Mouse (Mus musculus) Patski (cell line): Measurements from ENCODE around the gene Tesk1. TPM values are rescaled to one million over a fixed set of nuclear protein-coding genes. Genes with fewer than 3 reads are reported as not detected.

ENCODE experiments used
- ATAC-seq: fragments of 100-300 bp; one replicate; pipeline ENCODE4 v1.8.0; 2021
- CTCF ChIA-PET: fragments of 350-600 bp; sonication (Branson Sonifier 250); formaldehyde crosslinking; loops from one replicate; lab custom pipeline; 2022; ENCODE audit warnings: inconsistent platforms; lab: Charles Lee
- POLR2A ChIA-PET: fragments of 350-600 bp; sonication (Branson Sonifier 250); formaldehyde crosslinking; loops from one replicate; lab custom pipeline; 2022; ENCODE audit warnings: antibody characterized with exemption, inconsistent platforms; lab: Charles Lee
- DNase-seq: peaks from one replicate; pipeline ENCODE4 v3.0.0-alpha.2; 2011; ENCODE audit warnings: low read depth, low spot score
- H3K27me3 ChIP-seq: fragments of 371-371 bp; one replicate; pipeline ENCODE4 v1.5.1; 2021
- CTCF ChIP-seq: fragments of 100-300 bp; IDR thresholded peaks from one replicate; pipeline ENCODE4 v1.5.1; 2021
- in situ Hi-C: fragments of 300-500 bp; cut with MboI; formaldehyde crosslinking; loops from 3 replicates; pipeline ENCODE4 v1.11.1; 2018; ENCODE audit warnings: low pct_unique_long_range_greater_than_20kb, mixed read lengths
- polyA plus RNA-seq: library from polyadenylated mRNA; unstranded; gene quantifications from one replicate; pipeline ENCODE4 v1.2.3, GENCODE M21; 2021

Gene Tesk1
- polyA plus RNA-seq, 1 experiment from 2014 or later, result 50.4 TPM

DNA sequence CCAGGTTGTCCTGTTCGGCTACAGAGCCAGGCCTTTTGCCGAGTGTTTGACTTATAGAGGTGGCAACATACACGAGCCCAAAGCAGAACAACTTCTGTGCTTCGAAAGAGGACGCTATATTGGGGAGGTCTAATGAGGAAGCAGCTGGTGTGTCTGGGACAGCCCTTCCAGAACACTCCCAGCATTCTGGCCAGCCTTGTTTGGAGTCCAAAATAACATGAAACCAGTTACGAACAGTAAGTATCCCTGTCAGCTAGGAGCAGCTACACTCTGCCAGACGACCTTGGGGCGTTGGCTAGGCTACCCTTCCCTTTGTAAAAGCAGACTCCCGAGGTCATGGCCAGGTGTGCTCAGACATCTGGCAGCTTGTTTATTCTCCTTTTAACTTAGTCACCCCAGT lies 39.5 kb upstream of the Tesk1 start:
- no peak for TF ChIP-seq CTCF
- ChIA-PET CTCF (interaction anchor here (1.3 to 2.3 kb wide), 2 partner anchors 12 to 18 kb away, joined by 4 to 5 read pairs; no protein-coding TSS in a partner anchor), POLR2A (no interaction called here)
- H3K27me3 ChIP-seq, result no peaks in the 10 kb centered on the region
- in situ Hi-C loops, result no loop called here
- ATAC-seq (no peak), DNase-seq (no peak)

DNA sequence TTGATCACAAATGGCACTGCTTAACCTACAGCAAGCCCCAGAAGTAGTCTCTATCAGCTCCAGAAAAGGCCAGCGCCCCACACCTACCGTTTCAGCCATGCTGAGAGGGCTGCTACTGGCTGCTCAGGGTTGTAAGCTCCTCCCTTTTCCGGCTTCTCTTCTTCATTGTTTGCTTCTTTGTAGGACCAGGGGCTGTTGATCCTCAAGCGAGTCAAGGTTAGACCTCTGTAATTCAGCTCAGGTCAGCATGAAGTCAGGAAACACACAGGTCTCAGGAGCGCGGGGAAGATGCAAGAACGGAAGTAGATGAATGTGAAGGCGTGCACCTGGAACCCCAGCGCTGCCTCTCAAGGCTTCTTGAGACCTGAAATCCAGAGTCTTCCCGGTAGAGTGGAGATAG lies 37.0 kb upstream of the Tesk1 start:
- in situ Hi-C loops, result no loop called here
- TF ChIP-seq CTCF, result no peak
- DNase-seq (no peak), ATAC-seq (no peak)
- CTCF ChIA-PET, result no interaction called here
- H3K27me3 ChIP-seq, result no peaks in the 10 kb centered on the region
- POLR2A ChIA-PET, result no interaction called here

DNA sequence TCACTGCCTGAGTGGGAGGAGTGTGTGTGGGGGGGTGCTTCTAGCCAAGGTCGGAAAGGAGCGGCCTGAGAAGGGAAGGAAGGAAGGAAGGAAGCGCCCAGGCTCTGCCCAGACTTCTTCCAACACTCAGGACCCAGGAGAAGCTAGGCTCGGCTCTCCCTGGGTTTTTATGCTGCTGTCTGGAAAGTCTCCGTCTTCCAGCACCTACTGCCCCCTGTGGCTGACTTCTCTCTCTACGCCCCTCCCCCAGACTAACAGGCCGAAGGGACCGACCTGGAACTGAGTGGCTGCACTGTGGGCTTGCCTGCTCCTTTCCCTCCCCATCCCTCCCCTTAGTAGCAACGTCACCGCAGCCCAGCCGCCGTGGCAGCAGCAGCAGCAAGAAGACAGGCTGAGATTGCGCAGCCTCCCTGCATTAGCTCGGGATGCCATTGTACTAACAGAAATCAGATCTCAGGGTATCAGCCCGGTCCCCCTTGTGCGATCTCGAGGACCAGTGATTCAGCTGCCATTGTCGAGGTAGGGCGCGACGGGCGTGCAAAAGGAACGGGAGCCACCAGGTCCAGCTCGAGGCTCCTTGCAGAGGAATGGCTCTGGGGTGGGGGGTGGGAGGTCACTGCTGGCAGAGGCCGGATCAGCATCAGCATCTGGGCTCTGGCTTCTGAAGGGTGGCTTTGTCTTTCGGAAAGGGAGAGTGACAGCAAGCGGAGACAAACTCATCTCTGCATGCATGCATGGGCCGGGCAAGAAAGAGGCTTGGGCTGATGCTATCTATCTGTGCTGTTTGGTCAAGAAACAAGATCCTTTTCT lies 35.4 kb upstream of the Tesk1 start:
- DNase-seq, result no peak
- ChIA-PET POLR2A (no interaction called here), CTCF (no interaction called here)
- no peak for TF ChIP-seq CTCF
- in situ Hi-C loops, result no loop called here
- H3K27me3 ChIP-seq, result no peaks in the 10 kb centered on the region
- ATAC-seq, result no peak

DNA sequence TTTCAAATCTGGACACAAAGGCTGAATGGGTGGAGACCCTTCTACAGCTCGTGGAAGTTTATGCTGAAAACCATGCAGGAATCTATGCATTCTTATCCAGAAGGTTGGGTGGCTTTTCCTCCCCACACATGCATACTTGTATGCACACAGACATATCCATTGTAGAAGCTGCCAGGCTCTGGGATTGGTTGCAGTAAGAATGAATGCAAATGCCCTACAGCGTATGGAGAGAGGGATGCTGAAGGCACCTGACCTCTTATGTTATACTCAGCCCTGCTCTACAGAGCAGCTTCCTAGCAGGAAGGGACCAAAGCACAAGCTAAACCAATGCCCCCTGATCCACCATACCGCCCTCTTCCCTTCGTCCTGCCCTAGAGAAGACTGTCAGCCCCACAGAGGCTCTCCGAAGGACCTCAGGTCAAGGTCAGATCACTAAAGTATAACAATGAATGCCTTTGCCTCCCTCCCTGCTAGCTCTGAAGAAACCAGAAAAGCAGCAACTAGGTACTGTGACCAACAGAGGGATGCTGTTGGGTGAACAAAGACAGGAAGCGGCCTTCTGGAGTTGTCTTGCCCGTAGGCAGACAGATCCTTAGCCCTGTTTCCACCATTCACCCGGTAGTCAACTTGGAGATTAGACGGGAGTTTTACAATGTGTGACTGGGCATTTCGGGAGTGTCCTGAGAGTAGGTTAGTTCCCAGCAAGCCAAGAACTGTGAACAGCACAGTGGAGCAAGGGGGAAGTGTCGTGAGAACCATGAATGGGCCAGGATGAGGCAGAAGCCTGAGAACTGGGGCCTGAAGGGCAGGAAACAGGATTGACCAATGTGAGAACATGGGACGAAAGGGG lies 34.4 kb upstream of the Tesk1 start:
- POLR2A ChIA-PET, result no interaction called here
- H3K27me3 ChIP-seq, result no peaks in the 10 kb centered on the region
- TF ChIP-seq CTCF, result no peak
- in situ Hi-C loops, result no loop called here
- DNase-seq (no peak), ATAC-seq (no peak)
- CTCF ChIA-PET, result no interaction called here

DNA sequence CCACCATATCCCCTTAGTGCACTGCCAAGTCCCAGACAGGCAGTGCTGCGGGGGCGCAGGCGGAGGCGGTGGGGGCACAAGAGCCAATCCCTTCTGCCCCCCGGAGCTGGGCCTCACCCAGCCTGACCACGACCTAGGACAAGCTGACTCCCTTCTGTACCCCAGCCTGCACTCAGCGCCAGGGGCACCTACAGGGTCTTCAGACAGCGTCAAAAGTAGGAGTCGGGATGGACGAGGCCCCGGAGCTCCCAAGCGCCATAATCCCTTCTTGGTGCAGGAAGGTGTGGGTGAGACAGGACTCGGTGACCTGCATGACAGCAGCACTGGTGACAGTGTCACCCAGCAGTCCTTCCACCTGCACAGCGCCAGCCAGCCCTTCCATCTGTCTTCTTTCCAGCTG lies 27.0 kb upstream of the Tesk1 start:
- no peak for DNase-seq
- POLR2A ChIA-PET, result no interaction called here
- H3K27me3 ChIP-seq, result no peaks in the 10 kb centered on the region
- in situ Hi-C loops, result loop anchor here (5.0 kb wide), 1 partner anchor 32 kb away; the partner anchor contains the start of gene Rusc2
- CTCF ChIA-PET, result interaction anchor here (0.6 to 1.0 kb wide), 2 partner anchors 13 to 18 kb away, joined by 3 to 5 read pairs; no protein-coding TSS in a partner anchor
- no peak for TF ChIP-seq CTCF
- ATAC-seq, result no peak

DNA sequence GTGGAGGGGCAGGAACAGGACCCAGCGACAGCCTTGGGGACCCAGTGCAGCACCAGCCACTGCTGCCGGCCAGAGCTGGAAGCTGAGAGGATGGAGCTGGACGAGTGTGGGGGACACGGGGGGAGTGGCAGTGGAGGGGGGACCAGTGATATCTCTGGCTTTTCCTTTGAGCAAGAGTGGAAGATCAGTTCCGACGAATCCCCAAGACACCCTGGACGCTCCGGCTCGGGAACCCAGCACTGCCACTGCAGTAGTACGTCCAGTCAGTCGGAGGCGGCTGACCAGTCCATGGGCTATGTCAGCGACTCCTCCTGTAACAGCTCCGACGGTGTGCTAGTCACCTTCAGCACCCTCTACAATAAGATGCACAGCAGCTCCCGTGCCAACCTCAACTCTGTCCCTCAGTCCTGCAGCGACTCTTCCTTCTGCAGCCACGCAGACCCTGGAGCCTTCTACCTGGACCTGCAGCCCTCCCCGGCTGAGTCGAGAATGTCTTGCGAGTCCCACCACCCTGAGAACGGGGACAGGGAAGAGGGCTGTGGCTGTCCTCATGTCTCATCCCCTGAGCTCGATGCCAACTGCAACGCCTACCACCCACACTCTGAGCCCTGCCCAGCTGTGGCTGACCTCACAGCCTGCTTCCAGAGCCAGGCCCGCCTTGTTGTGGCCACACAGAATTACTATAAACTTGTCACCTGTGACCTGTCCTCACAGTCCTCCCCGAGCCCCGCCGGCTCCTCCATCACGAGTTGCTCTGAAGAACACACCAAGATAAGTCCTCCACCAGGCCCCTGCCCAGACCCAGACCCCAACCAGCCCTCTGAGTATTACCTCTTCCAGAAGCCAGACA lies 26.3 kb upstream of the Tesk1 start:
- in situ Hi-C loops, result loop anchor here (5.0 kb wide), 1 partner anchor 33 kb away; the partner anchor contains the start of gene Rusc2
- ChIA-PET CTCF (no interaction called here), POLR2A (interaction anchor here (1.2 kb wide), 1 partner anchor 17 kb away, joined by 3 read pairs; no protein-coding TSS in a partner anchor)
- DNase-seq, result no peak
- no peak for TF ChIP-seq CTCF
- H3K27me3 ChIP-seq, result no peaks in the 10 kb centered on the region
- no peak for ATAC-seq

DNA sequence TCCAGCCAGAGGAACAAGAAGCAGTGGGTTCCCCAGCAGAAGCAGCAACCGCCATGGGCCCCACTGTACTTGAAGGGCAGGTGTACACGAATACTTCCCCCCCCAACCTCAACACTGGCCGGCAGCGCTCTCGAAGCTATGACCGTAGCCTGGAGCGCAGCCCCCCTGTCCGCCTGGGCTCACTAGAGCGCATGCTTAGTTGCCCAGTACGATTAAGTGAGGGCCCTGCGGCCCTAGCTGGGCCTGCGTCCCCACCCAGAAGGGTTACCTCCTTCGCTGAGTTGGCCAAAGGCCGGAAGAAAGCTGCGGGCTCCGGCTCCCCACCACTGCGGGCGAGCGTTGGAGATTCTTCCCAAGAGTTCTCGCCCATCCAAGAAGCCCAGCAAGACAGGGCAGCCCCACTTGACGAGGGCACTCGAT lies 25.7 kb upstream of the Tesk1 start:
- POLR2A ChIA-PET, result interaction anchor here (1.2 kb wide), 1 partner anchor 17 kb away, joined by 3 read pairs; no protein-coding TSS in a partner anchor
- no peaks in the 10 kb centered on the region for H3K27me3 ChIP-seq
- in situ Hi-C loops, result loop anchor here (5.0 kb wide), 1 partner anchor 34 kb away; the partner anchor contains the start of gene Rusc2
- no peak for TF ChIP-seq CTCF
- CTCF ChIA-PET, result no interaction called here
- no peak for DNase-seq
- ATAC-seq, result no peak

DNA sequence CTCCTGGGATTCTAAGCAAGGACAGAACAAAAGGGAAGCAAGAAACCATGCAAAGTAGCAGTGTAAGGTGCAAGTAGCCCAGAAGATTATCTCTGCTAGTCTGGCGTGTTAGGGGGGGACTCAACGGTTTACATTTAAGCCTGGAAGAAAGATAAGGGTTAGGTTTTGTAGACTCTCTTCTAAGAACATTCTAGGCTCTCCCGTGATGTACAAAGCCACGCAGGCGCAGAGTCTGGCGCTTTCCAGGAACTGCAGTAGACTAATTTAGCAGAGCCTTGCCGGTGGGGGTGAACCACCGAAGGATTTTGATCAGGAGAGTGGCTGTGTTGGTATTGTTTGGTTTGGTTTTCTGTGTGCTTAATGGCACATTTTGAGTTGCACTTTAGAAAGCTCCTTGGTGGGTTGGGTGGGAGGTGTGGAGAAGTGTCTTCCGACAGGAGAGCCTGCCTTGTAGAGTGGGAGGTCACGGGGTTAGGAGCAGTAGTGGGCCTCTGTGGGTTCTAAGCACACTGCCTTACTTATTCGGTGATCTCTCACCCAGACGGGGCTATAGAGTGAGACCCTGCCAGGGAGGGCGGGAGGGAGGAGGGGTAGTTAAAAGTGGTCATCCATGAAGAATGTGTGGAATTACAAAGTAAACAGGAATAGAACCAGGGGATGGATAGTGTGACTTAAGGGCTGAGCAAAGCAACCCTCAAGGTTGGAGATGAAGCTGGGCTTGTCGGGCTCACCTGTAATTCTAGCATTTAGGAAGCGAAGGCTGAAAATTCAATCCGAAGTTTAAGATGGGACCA lies 24.3 kb upstream of the Tesk1 start:
- no peak for DNase-seq
- in situ Hi-C loops, result loop anchor here (5.0 kb wide), 1 partner anchor 35 kb away; the partner anchor contains the start of gene Rusc2
- H3K27me3 ChIP-seq, result no peaks in the 10 kb centered on the region
- TF ChIP-seq CTCF, result no peak
- POLR2A ChIA-PET, result no interaction called here
- CTCF ChIA-PET, result no interaction called here
- ATAC-seq, result peak; percentile 58

DNA sequence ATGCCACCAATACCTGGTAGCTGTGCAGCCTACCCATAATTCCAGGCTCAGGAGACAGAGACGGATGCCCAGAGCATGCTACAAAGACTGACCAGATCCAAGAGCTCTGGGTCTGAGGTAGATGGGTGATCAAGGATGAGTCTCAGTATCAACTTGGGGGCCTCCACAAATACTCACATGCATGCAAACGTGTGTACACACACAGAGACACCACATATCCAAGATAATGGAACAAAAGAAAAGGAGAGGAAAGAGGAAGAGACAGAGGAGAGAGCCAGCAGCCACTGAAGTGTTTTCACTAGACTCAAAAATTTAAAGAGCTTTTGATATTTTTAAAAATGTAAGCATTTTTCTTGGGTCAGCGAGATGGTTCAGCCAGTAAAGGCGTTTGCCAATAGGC lies 23.3 kb upstream of the Tesk1 start:
- DNase-seq (no peak), ATAC-seq (no peak)
- CTCF ChIA-PET, result no interaction called here
- TF ChIP-seq CTCF, result no peak
- POLR2A ChIA-PET, result no interaction called here
- in situ Hi-C loops, result loop anchor here (5.0 kb wide), 1 partner anchor 36 kb away; the partner anchor contains the start of gene Rusc2
- no peaks in the 10 kb centered on the region for H3K27me3 ChIP-seq
